Mouse (Mus musculus) ovary, adult 18-20 months (tissue): ENCODE results near the gene Rpl13a.
"Not testable (repeated sequence)": the region's sequence is repeated elsewhere in the genome, so short reads cannot be mapped to it uniquely, and the experiment has no call there.

Experiments used
- DNase-seq: peaks from one replicate; pipeline ENCODE4 v3.0.0; 2022; ENCODE audit warnings: low spot score, mixed read lengths

Gene Rpl13a

GRCm38 (mm10) chr7:45156206-45156605, 27.6 kb upstream of the Rpl13a start:
- no peak for DNase-seq

DNA sequence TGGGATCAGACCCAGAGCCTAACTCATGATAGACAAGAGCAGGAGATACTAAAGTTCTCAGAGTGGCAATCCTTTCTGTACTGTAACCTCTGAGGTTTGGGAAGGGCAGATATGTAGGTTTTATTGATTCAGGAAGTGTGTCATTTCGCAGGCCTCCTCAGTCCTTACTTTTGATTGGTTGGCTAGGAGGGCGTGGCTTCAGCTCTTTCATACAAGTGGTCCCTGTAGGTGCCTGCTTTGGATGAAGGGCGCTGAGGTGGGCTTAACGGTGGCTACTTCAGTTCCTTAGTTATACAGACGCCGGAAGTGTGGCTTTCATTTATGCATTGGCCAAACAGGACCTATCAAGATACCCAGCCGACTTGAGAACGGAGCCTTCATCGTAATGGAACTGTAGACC, 27.0 kb upstream of the Rpl13a start:
- DNase-seq = no peak

DNA sequence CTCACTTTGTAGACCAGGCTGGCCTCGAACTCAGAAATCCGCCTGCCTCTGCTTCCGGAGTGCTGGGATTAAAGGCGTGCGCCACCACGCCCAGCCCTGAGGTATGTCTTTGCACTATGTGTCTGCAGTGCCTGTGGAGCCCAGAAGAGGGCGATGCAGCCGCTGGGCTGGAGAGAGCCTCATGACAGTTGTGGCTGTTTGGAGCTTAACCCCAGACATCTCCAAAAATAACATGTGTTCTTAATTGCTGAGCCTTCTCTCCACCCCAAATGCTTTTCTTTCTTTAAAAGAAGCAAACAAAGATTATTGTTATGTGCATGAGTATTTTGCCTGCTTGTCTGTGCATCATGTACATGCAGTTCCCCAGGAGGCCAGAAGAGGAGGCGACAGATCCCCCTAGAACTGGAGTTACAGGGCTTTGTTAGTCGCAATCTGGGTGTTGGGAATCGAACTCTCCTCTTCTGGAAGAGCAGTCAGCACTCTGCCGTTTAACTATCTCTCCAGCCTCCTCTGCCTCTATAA, 26.5 kb upstream of the Rpl13a start:
- DNase-seq = no peak

DNA sequence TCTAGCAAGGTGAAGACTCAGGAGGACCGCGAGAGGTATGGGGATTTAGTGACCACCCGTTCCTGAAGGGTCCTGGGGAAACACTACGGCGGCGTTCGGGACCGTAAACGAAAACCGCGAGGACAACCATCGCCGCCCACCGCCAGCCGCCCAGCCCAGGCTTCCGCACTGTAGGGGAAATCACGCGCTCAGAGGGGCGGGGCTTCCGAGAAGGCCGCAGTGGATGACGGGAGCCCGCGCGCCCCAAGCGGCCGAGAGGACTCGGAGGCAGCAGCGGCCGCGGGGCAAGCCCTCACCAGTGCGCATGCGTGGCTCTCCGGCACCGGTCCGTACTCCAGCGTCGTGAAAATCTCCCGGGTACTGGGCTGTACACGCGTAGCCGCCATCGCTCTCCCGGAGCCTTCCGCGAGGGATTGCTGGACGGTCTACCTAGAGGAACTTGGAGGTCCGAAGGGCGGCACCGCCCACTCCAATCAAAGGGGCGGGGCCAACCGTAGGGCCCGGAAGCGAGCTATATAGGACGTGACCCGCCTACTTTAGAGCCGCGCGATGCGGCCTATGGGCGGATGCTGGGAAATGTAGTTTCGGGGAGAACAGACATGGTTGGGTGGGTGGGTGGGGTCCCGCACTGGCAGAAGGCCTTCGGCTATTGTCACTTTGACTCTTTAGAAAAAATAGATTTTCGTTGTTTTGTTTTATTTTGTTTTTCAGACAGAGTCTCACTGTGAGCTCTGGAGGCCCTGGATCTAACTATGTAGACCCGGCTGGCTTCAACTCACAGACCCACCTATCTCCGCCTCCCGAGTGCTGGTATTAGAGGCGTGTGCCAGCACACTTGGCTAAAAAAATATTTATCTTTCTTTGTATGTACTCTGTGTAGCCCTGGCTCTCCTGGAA, 25.8 kb upstream of the Rpl13a start, which contains the start of the genes Pih1d1 and Aldh16a1:
Gene Pih1d1, plus strand, starts transcription at position 208 of the 897 bp plus-strand sequence.
Gene Aldh16a1, minus strand, starts transcription at position 489 of the 897 bp plus-strand sequence.
- peak; percentile 92 for DNase-seq

GRCm38 (mm10) chr7:45153586-45153985, 25.0 kb upstream of the Rpl13a start:
- DNase-seq = no peak

DNA sequence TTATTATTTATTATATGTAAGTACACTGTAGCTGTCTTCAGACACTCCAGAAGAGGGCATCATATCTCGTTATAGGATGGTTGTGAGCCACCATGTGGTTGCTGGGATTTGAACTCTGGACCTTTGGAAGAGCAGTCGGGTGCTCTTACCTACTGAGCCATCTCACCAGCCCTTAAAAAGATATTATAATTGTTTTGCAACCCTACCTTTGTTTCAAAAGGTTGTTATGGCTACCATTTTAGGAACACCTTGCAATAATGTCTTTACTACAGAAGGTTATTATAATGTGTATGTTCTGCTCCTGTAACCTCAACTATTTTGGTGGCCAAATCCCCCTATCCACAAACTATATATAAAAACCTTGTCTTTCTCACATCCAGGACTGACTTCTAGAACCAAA, 24.5 kb upstream of the Rpl13a start:
- DNase-seq = not testable (repeated sequence)

DNA sequence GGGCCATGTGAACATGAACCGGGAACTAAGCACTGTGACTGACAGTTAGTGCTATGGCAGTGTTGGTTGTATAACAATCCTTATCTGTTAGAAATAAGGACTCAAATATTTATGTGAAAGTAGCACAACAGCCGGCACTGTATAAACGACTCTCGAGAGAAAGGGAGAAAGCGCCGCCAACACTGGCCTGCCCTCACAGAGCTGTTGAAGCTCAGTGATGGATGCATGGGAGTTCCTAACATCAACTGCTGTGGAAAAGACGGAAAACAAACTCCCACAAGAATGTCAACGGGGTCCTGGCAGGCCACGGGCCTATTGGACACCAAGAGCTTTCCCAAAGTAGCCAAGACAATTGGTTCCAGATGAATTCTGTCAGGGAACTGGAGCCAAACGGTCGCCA, 22.7 kb upstream of the Rpl13a start:
- DNase-seq = peak; percentile 62

GRCm38 (mm10) chr7:45150321-45150720, 21.8 kb upstream of the Rpl13a start:
- DNase-seq = no peak

- no peak for DNase-seq
These were observed 21.0 kb upstream of the Rpl13a start for GRCm38 (mm10) chr7:45149545-45149944.

GRCm38 (mm10) chr7:45148534-45149098, 20.1 kb upstream of the Rpl13a start:
- DNase-seq = no peak

DNA sequence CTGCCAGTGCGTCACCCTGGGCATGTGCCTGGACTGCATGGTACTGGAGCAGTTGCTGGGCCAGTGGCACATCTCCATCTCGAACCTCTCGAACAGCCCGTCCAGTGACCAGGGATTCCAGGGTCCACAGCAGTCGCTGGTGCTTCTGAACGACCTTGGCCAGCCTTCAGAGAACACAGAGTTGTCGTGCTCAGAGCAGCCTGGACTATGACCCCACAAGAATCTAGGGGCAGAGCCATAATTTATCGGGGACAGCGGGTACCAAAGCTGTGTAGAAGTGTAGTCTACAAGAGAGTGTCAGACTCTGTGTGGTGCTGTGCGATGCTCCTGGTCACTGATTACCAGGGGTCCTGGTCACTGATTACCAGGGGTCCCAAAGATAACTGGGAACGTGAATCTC, 19.3 kb upstream of the Rpl13a start:
- DNase-seq = no peak

GRCm38 (mm10) chr7:45147267-45147666, 18.7 kb upstream of the Rpl13a start:
- DNase-seq = no peak

DNA sequence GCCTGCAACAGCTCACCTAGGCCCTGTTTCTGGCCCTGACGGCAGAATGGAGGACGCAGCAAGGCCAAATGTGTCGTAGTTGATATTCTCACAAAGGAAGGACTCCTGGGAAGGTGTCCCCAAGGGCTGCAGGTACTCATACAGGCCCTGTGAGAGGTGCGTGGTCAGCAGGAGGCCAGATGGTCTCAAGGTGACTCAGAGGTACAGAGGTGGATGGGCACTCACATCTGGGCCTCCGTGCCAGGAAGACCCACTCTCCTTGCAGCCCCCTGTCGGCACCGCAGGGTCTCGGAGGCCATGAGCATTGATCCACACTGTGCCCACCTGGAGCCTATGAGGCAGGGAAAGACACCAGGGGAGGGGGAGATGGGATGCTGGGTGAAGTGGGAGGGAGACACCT, 16.9 kb upstream of the Rpl13a start:
- DNase-seq = no peak

- no peak for DNase-seq
These were observed 16.0 kb upstream of the Rpl13a start for GRCm38 (mm10) chr7:45144368-45145174.

GRCm38 (mm10) chr7:45141914-45142313, 13.4 kb upstream of the Rpl13a start:
- no peak for DNase-seq

- DNase-seq = no peak
These were observed 12.8 kb upstream of the Rpl13a start for GRCm38 (mm10) chr7:45141319-45141718.

DNA sequence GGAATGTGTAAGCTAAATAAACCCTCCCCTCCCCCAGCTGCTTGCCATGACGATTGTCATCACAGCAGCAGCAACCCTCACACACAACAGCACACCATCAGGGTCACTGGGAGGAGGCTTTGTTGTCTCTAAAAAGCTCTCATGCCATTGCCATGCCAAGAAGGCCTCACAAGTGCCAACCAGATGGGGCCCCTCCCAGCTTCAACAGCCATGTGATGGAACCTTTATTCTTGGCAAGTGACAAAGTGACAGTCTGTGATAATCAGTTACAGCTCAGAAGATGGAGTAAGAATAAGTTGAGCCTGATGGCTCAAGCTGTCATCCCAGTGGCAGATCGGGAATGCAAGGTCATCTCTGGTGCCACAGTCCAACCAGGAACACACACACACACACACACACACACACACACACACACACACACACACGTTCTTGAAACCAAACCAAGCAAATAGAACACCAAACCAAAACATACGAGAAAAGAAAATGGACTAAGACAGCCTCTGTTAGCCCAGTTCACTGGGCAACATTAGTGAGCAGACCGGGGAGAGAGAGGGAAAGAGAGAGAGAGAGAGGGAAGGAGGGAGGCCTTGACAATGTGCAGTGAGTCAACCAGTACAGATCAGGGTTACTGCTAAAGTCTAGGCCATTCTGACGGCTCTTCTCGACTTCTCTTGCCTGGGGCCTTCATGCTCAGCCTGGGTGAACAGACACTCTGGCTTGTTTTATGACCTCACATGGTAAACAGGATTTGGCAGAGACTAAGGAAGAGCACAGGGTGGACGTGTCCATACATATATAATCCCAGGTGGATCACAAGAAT, 11.6 kb upstream of the Rpl13a start:
- no peak for DNase-seq

- DNase-seq = no peak
These were observed 9.8 kb upstream of the Rpl13a start for GRCm38 (mm10) chr7:45138403-45138802.

DNA sequence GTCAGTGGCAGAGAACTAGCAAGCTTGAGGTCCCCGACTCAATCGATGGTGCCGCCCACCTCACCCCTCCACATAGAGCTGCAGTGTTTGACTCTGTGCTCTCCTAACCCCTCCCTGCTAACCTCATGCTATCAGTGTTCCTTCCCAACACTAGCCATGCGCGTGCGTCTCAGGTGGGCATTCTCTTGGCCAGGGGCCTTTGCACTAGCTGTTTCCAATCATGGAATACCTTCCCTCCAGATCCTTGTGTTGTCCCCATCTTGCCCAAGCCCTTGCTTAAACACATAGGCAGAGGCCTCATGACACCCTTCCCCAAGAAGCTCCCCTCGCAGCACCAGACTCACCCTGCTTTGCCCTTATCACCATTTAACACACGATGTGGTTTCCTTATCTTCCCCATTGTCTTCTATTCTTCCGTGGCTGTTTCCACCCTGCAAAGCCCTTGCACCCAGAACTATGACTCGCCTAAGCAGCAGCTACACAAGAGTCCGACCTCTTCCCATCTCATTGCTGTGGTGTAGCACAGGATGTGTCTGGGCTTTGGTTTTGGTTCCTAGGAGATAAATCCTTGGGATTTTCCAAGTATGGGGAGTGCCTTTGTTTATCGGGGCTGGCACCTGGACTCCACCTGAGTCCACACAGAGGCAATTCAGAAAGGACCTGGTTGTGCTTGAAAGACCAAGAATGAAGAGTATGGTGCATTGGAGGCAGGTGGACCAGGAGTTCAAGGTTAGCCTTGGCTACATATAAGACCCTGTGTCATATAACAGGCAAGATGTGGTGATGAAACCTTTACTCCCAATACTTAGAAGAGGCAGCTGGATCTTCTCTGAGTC, 8.8 kb upstream of the Rpl13a start:
- no peak for DNase-seq

- peak; percentile 84 for DNase-seq
These were observed 7.5 kb upstream of the Rpl13a start, which contains the start of the genes Gm45713 and Flt3l for GRCm38 (mm10) chr7:45135993-45136567. TSS of gene Gm45713 (minus strand) at chr7:45136231. TSS of gene Flt3l (minus strand) at chr7:45136432.
